Mouse (Mus musculus) brain, embryonic 14.5 days (tissue): ENCODE results near the gene Spsb4. TPM values are rescaled to one million over a fixed set of nuclear protein-coding genes. Genes with fewer than 3 reads are reported as not detected.

Experiments used
- DNase-seq: peaks from one replicate; pipeline ENCODE4 v3.0.0-alpha.2; 2011; ENCODE audit warnings: low read depth
- CTCF ChIP-seq: fragments of 200-500 bp; IDR thresholded peaks from 2 replicates; pipeline ENCODE4 v1.5.1; 2012; ENCODE audit warnings: inconsistent platforms, mild to moderate bottlenecking, moderate library complexity, borderline replicate concordance; ENCODE audit not compliant: insufficient read depth, insufficient read length; ENCODE audit errors: extremely low read depth
- POLR2A ChIP-seq: fragments of 200-500 bp; IDR thresholded peaks from 2 replicates; pipeline ENCODE4 v1.6.1; 2012; ENCODE audit warnings: mild to moderate bottlenecking, inconsistent platforms, borderline replicate concordance; ENCODE audit not compliant: poor library complexity, insufficient read depth, insufficient read length, severe bottlenecking; ENCODE audit errors: extremely low read depth
- polyA plus RNA-seq: library from polyadenylated mRNA; depleted of rRNA; stranded (reverse); fragments of >200 nt; gene quantifications from 2 replicates; pipeline ENCODE4 v1.2.3, GENCODE M21; 2012

Gene Spsb4
- polyA plus RNA-seq, 1 experiment: 28.6 TPM

- no peak for TF ChIP-seq POLR2A
- no peak for TF ChIP-seq CTCF
- peak; percentile 76 for DNase-seq
Observed at GRCm38 (mm10) chr9:96977287-96978145, 41.1 kb downstream of the Spsb4 start.

DNA sequence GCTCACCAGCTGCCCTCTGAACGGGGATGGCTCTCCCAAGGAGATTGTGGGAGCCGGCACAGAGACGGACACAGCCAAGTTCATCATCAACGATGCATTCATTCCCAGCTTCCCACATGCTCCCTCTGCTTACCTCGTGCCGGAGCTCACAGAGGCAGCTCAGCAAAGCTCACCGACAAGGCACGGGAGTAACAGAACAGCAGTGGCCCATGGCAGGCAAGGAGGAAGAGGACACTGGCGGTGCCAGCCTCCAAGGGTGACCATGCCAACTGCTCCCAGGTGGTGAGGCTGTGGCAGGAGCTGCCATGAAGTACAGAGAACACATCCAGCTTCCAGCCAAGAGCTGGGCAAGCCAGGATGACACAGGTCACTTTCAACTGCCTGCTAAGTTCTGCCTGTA, 45.6 kb downstream of the Spsb4 start:
- TF ChIP-seq CTCF (no peak), POLR2A (no peak)
- peak; percentile 53 for DNase-seq

DNA sequence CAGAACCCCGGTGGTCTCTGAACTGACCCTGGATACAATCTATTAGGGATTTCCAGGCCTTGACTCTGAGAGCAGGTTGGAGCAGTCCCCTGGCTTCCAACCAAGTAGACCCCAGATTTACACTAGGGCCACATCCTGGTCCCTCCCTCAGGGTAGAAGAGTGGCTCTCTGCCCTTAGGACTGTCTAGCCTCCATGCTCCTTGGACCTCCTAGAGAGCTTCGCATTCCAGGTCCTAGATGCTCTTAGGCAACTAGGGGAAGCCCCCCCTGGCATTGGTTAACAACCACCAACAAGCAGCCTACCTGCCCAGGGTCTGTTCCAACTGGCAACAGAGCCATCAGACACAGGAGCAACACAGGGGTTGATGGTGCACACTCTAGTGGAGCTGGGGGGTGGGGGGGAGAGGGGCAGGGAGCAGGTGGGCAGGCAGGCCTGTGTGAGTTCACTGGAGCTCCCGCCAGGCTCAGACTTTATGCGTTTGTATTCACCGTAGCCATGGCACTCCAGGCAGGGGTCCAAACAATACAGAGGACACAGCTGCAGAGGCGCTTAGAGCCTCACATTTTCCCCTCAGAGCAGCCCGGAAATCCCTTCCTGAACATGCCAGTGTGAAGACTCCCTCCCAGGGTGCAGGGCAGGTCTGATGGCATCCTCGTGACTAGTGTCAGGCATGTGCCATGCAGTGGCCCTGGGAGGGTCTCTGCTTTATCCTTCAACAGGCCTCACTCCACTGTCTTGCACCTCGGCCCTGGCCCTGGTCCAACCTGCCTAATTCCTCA, 46.8 kb downstream of the Spsb4 start:
- DNase-seq: peak; percentile 93
- TF ChIP-seq POLR2A: no peak
- no peak for TF ChIP-seq CTCF

- no peak for DNase-seq
- TF ChIP-seq CTCF: no peak
- no peak for TF ChIP-seq POLR2A
Observed at GRCm38 (mm10) chr9:96967516-96967915, 51.1 kb downstream of the Spsb4 start.

DNA sequence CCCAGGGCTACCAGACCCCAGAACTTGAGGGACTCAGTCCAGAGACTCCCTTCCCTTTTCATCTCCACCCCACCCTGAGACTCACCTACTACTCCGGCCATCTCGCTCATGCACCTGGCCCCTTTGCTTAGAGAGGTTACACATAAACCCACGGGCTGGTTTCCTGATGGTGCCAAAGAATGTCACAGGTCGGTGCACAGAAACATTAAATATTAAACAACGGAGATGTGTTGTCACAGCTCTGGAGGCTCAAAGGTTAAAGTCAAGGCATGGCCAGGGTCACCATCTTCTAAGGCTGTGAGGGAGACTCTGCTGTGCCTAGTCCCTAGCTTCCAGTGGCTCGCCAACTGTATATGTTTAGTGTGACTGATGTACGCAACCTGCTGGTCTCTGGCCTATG, 52.2 kb downstream of the Spsb4 start:
- TF ChIP-seq CTCF (no peak), POLR2A (no peak)
- DNase-seq: no peak

GRCm38 (mm10) chr9:96963443-96964215, 55.0 kb downstream of the Spsb4 start:
- TF ChIP-seq CTCF (no peak), POLR2A (no peak)
- DNase-seq: no peak

GRCm38 (mm10) chr9:96962714-96963113, 55.9 kb downstream of the Spsb4 start:
- no peak for DNase-seq
- no peak for TF ChIP-seq POLR2A
- no peak for TF ChIP-seq CTCF

DNA sequence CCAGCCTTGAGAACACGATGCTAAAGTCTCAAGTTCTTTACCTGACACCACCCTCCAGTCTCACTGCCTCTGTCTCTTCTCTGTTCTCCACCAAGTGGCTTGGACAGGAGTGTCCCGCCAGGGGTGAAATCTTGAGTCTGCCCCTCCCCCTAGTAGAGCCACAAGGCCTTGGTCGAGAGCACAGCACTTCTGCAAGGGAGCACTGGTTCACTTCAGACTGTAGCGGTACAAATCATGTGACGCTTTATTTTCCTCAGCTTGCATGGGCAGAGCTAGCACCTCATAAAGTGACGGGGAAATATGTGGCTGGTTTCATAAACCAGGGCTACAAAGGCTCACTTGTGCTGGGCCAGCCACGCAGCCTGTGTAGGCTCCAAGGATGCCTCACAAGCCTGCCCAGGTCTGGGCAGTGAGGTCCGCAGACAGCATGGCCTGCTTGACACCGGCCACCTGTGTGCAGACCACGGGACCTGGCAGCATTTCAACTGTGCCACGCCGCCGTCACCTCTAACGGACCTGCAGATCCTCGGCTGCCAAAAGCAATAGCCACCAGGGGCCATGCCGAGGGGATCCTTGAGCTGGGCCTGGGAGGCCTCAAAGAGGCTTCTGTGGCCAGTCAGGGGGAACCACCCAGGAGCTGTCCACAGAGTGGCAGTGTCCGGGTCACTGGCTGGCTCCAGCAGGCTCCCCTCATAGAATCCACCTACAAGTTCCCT, 56.5 kb downstream of the Spsb4 start:
- TF ChIP-seq POLR2A (no peak), CTCF (no peak)
- DNase-seq: peak; percentile 54

- DNase-seq: peak; percentile 75
- TF ChIP-seq CTCF: peak; percentile 72
- TF ChIP-seq POLR2A: no peak
Observed at GRCm38 (mm10) chr9:96961006-96961405, 57.6 kb downstream of the Spsb4 start.

DNA sequence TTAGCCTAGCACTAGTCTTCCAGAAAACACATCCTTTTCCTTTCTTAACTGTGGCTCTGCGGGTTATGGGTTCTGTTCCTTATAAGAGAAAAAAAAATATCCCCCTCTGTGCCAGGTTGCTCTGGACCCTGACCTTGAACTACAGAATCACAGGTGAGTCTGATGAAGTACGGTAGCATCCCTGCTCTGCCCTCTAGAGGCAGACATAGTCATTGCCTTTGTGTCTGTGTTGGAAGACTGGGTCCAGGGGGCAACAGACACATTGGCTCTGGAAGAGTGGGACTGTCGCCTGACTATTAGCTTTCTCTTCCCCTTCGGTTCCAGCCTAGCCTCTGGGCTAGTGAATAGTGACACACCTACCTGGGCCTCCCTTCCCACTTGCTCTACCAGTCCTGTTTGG, 58.4 kb downstream of the Spsb4 start:
- TF ChIP-seq POLR2A (no peak), CTCF (peak; percentile 50; the same call in 1 of the 2 replicates)
- DNase-seq: no peak
